Mouse (Mus musculus) kidney, adult 11 months (tissue): ENCODE measurements around the gene March6.
A peak's percentile ranks its signal among the peaks of the same experiment; 100 is the strongest.

Experiments used
- DNase-seq: peaks from one replicate; pipeline ENCODE4 v3.0.0; 2022

March6 gene

GRCm38 (mm10) chr15:31530659-31531445 lies at the start of gene March6:
March6 (minus strand) TSS chr15:31531053.
- peak; percentile 83 for DNase-seq

- DNase-seq: no peak
Observed at GRCm38 (mm10) chr15:31576076-31576475, 45.2 kb upstream of the March6 start.

- no peak for DNase-seq
Observed at GRCm38 (mm10) chr15:31573692-31574091, 42.8 kb upstream of the March6 start.

- no peak for DNase-seq
Observed at GRCm38 (mm10) chr15:31573287-31573686, 42.4 kb upstream of the March6 start.

GRCm38 (mm10) chr15:31571906-31572722 lies 41.3 kb upstream of the March6 start:
- DNase-seq: no peak

- no peak for DNase-seq
Observed at GRCm38 (mm10) chr15:31570959-31571358, 40.1 kb upstream of the March6 start.

- DNase-seq: peak; percentile 92
Observed at GRCm38 (mm10) chr15:31569325-31570022, 38.6 kb upstream of the March6 start.

- DNase-seq: peak; percentile 86
Observed at GRCm38 (mm10) chr15:31568581-31568996, 37.7 kb upstream of the March6 start.

- DNase-seq: no peak
Observed at GRCm38 (mm10) chr15:31567431-31567830, 36.6 kb upstream of the March6 start.

GRCm38 (mm10) chr15:31565786-31566185 lies 34.9 kb upstream of the March6 start:
- DNase-seq: no peak

- peak; percentile 56 for DNase-seq
Observed at GRCm38 (mm10) chr15:31565184-31565583, 34.3 kb upstream of the March6 start, which contains the start of gene Cmbl. Cmbl (plus strand) TSS chr15:31565389.

GRCm38 (mm10) chr15:31563577-31564546 lies 33.0 kb upstream of the March6 start:
- DNase-seq: peak; percentile 89

- no peak for DNase-seq
Observed at GRCm38 (mm10) chr15:31562847-31563246, 32.0 kb upstream of the March6 start.

GRCm38 (mm10) chr15:31561976-31562375 lies 31.1 kb upstream of the March6 start:
- no peak for DNase-seq

GRCm38 (mm10) chr15:31561390-31561789 lies 30.5 kb upstream of the March6 start:
- DNase-seq: no peak

GRCm38 (mm10) chr15:31554855-31555254 lies 24.0 kb upstream of the March6 start:
- no peak for DNase-seq

- DNase-seq: no peak
Observed at GRCm38 (mm10) chr15:31550381-31550780, 19.5 kb upstream of the March6 start.

- no peak for DNase-seq
Observed at GRCm38 (mm10) chr15:31547421-31547820, 16.6 kb upstream of the March6 start.

GRCm38 (mm10) chr15:31546291-31546690 lies 15.4 kb upstream of the March6 start:
- no peak for DNase-seq

- peak; percentile 61 for DNase-seq
Observed at GRCm38 (mm10) chr15:31545058-31545457, 14.2 kb upstream of the March6 start.

GRCm38 (mm10) chr15:31543246-31543645 lies 12.4 kb upstream of the March6 start:
- DNase-seq: no peak
